Mouse (Mus musculus): Measurements from ENCODE around the gene Slitrk5. TPM values are rescaled to one million over a fixed set of nuclear protein-coding genes. Genes with fewer than 3 reads are reported as not detected.
"Not testable (repeated sequence)": the region's sequence is repeated elsewhere in the genome, so short reads cannot be mapped to it uniquely, and the experiment has no call there.

Gene Slitrk5
- polyA plus RNA-seq, 1 experiment = 0.30 TPM

DNA sequence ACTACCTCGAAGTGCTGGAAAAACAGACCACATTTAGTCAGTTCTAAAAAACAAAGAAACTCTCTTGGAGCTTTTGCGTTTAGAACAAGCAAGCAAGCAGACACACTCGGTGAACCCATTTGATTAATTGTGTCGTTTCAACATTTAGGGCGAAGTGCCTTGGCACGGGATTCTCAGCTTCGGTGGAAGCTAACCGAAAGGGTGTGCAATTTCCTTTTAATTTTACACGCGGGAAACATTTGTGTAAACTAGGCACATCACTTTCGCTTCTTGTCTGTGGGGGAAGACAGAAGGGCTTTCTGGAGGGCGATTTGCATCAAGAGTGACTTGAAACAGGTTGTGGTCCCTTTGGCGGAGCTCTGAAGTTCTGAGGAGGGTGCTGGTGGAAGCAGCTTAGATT is 6.9 kb downstream of the Slitrk5 start:
- no peak overlapping the region for H3K4me3 ChIP-seq (replicated peaks; ENCODE audit: control insufficient read depth, low read depth, low read length)
- no peaks in the 10 kb centered on the region for H3K4me1 ChIP-seq (ENCODE audit: control insufficient read depth, insufficient read depth, low read length)
- TF ChIP-seq CTCF (IDR thresholded peaks at IDR 0.05; ENCODE audit: control insufficient read depth, insufficient read depth, low read length) = no peak
- no peak for TF ChIP-seq POLR2A (IDR thresholded peaks at IDR 0.05; ENCODE audit: borderline replicate concordance, control insufficient read depth, low read depth, low read length)
- WGBS = 2% methylated on average over 13 of the region's 13 CpGs
- H3K27ac ChIP-seq (ENCODE audit: control insufficient read depth, insufficient read depth, low read depth, low read length, poor library complexity) = no peak overlapping the region

DNA sequence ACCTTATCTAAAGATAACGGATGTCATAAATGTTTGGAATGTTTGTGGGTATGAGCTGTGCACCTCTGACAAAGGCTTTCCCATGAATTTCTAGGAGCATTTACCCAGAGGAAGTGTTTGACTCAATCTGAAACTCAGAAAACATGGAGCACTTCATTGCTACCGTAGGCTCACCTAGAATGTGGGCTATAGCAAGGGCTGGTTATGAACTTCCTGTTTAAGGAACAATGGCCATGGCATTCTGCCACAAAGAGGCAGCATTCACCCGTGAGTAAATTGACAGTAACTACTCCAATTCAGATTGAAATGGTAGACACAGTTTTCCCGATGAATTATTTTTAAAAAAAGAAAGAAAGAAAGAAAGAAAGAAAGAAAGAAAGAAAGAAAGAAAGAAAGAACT is 8.6 kb downstream of the Slitrk5 start:
- no peaks in the 10 kb centered on the region for H3K4me1 ChIP-seq (ENCODE audit: control insufficient read depth, insufficient read depth, low read length)
- H3K27ac ChIP-seq (ENCODE audit: control insufficient read depth, insufficient read depth, low read depth, low read length, poor library complexity) = no peak overlapping the region
- TF ChIP-seq POLR2A (IDR thresholded peaks at IDR 0.05; ENCODE audit: borderline replicate concordance, control insufficient read depth, low read depth, low read length) (no peak), CTCF (IDR thresholded peaks at IDR 0.05; ENCODE audit: control insufficient read depth, insufficient read depth, low read length) (no peak)
- 45% methylated on average over 4 of the region's 4 CpGs for WGBS
- H3K4me3 ChIP-seq (replicated peaks; ENCODE audit: control insufficient read depth, low read depth, low read length) = no peak overlapping the region

DNA sequence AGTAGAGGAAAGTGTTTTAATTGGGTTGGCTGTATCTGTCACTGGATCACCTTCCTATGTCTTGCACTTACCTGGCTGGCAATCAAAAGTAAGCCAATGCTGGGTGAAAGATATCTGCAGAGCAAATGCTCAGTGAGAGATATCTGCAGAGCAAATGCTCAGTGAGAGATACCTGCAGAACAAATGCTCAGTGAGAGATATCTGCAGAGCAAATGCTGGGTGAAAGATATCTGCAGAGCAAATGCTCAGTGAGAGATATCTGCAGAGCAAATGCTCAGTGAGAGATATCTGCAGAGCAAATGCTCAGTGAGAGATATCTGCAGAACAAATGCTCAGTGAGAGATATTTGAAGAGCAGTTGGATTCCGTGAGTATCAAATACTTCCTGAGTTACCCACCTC is 15.2 kb downstream of the Slitrk5 start:
- 58% methylated on average over 1 of the region's 1 CpGs for WGBS

DNA sequence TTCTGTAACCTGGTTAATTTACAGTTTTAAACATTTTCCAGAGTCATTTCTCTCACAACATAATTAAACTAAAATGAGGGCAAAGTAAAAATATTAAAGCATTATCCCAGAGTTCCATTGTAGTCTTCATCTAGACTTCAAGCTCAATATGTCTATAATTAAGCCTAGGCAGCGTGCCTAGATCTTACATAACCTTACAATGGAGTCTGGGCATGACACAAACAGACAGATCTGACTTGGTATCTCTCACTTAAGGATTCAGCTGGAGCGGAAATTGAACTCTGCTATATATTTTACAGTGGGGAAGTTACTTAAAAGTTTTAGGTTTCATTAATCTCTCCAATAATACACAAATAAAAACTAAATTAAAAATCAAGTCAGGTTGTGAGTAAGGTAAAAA is 54.9 kb downstream of the Slitrk5 start:
- no peak for TF ChIP-seq CTCF (IDR thresholded peaks at IDR 0.05; ENCODE audit: control insufficient read depth, insufficient read depth, low read length)
- TF ChIP-seq POLR2A (IDR thresholded peaks at IDR 0.05; ENCODE audit: borderline replicate concordance, control insufficient read depth, low read depth, low read length) = no peak
- WGBS = 52% methylated on average over 2 of the region's 2 CpGs
- Histone ChIP-seq H3K4me3 (replicated peaks; ENCODE audit: control insufficient read depth, low read depth, low read length) (no peak overlapping the region), H3K4me1 (ENCODE audit: control insufficient read depth, insufficient read depth, low read length) (no peaks in the 10 kb centered on the region; the same call in 1 of the 2 replicates), H3K27ac (ENCODE audit: control insufficient read depth, insufficient read depth, low read depth, low read length, poor library complexity) (no peak overlapping the region)

More for the DNA sequence above, 15.2 kb downstream of the Slitrk5 start:
- not testable (repeated sequence) for H3K4me1 ChIP-seq (ENCODE audit: control insufficient read depth, insufficient read depth, low read length); H3K27ac ChIP-seq (ENCODE audit: control insufficient read depth, insufficient read depth, low read depth, low read length, poor library complexity); H3K4me3 ChIP-seq (replicated peaks; ENCODE audit: control insufficient read depth, low read depth, low read length)

Measured in bone marrow, adult 2 months (tissue).